Mouse (Mus musculus) right cerebral cortex, postnatal 10 days (tissue): Measurements from ENCODE around the gene Cdh11.
A peak's percentile ranks its signal among the peaks of the same experiment; 100 is the strongest.

Experiments
- DNase-seq, 2 experiments: peaks; one replicate each; pipeline ENCODE4 v3.0.0; 2021; ENCODE audit warnings: low spot score in 2 of 2

Gene Cdh11

DNA sequence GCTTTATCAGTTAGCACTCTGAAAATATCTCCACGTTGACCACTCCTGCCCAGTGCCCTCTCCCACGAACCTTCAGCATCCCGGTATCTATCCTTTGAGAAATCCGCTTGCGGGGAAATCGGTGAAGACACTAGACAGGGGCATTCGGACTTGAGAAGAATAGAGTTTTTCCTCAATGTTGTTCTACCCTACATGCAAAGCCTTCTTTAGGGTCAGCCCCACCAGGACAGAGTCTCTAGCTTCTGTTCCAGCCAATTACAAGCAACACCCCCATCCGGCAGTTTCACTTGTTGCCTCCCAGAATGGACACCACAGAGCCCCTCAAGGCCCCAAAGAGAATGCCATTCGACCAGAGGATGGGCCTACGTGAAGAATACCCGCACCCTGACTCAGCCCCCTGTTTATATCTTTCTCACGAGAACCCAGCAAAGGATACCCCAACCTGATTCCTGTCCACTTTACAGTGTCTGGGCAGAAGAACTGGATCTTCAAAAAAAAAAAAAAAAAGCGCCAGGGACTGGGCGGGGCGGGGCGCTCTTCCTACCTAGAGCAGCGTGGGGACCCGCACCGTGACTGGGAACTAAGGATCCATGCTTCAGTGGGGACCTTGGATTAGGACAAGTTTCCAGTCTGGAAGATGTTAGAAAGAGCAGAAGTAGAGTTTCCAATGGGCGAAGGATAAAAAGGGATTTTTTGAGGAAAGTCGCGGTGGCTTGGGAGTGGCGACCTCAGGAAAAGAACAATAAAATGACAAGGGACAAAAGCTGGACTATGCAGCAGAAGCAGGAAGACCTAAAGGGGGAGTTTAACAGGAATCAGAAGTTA, at the start of gene Cdh11:
Gene Cdh11, minus strand, starts transcription at position 51 of the 825 bp plus-strand sequence.
- DNase-seq, result no peak

GRCm38 (mm10) chr8:102813959-102814358, 28.5 kb upstream of the Cdh11 start:
- DNase-seq, result no peak

DNA sequence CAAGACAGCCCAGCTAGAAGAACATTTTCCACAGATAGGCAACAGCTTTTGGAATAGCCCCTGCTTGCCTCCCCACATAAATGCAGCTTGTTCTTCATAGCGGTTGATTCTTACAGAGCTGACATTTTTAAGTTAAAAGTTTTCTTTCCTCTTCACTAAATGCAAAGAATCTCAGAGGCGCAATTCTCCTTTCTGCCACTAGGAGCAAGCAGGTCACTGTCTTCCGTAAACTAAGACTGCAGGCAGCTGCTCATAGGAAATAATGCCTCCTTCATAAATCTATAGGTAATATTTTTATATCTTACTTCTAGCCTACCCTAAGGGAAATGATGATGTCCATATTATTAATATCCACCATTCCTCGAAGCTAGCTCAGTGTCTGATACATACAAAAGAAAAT, 4.9 kb upstream of the Cdh11 start:
- DNase-seq, result peak in 1 of 2 experiments; percentile 52

DNA sequence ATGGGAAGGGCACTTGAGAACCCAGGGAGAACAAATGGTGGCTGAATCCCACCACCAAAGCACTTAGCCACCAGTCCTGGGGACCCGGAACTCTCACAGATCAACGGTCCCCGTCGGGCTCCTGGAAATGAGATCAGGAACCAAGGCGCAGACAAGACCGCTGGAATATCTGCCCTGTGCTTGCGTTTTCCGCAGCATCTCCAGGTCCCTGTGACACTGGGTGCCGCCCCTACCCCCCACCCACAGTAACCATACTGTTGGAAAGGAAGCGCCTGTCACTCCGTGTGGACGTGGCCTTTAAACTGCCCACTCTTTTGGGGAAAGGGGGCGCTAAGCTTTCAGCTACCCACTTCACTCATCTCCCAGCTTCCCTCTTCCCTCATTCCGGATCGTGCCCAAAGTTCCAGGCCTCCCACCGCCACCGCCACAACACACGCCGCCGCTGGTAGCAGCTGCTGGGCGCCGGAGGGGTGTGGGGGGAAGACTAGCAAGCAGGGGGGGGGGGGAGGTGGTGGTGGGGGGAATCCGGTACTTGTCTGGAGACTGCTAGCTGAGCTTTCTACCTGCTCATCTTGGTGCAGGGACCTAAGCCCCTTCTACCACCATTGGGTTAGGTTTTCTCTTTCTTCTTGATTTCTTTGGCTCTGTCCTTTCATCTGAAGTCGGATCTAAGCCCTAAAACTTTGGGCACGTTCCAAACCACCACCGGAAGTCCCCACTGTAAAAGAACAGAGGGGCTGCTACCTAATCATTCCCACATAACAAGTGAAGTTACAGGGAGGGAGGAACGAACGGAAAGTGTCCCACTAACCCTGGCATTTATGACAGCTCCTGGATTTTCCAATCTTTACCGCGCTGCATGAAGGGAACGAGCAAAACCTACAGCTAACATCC, 1.3 kb upstream of the Cdh11 start:
- DNase-seq, result peak; percentile 43 to 53

DNA sequence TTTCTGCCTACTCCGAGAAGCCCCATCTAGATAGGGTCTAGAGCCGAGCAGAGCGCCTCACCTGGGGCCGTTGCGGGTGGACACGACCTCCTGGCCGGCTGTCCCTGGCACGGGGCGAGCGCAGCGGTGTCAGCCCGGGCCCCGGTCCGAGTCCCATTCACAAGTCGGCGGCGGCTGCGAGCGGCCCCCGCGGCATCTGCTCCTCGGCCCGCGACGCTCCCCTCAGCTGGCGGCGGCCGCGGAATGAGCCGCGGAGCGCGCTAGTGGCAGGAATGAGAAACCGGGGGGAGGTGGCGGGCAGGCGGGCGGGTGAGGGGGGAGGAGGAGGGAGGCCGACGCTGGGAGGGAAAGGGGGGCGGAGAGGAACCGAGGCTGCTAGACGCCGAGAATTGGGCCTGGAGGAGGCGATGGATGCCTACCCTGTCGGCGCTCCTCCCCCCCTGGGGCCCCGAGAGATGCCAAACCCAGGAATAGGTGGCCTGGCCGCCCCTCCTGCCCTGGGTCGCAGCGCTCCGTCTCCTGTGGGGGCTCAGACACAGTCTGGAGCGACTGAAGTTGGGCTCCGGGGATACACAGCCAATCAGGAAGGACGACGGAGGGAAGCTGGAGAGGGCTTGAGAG, 497 bp downstream of the Cdh11 start:
- peak; percentile 83 to 85 for DNase-seq

DNA sequence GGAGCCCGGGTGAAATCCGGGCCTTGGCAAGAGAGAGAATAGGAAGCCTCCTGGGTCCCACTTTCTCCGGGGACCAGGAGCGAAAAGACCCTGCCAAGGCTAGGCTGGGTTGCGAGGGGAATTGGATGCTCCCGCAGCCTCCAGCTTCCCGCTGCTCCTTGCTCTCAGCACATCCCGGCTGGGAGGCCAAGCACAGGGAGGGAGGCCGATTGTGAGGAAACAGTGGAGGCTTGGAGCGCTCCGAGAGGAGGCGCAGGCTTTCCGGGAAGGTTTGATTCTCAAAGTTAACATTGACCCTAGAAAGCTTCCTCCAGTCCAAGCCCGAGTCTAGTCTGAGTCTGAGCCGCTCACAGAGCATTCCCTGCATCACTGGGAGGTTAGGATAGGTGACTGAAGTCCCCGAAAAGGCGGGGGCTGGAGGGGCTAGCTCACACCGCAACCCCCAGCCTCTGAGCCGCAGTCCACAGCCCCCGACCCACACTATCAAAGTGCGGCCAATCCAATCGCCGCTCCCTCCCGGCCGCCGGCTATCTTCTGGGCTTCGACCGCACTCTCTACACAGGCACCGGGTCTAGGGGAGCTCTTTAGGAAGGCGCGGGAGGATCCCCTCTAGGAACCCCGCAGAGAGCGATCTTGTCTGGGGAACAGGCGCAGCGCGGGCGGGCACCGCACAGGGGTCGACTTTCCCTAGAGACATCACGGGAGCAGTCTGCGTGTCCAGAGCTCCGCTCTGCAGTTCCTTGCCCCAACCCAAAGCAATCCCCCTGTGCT, 1.4 kb downstream of the Cdh11 start:
- peak; percentile 58 to 66 for DNase-seq

GRCm38 (mm10) chr8:102782707-102783489, 2.5 kb downstream of the Cdh11 start:
- no peak for DNase-seq

DNA sequence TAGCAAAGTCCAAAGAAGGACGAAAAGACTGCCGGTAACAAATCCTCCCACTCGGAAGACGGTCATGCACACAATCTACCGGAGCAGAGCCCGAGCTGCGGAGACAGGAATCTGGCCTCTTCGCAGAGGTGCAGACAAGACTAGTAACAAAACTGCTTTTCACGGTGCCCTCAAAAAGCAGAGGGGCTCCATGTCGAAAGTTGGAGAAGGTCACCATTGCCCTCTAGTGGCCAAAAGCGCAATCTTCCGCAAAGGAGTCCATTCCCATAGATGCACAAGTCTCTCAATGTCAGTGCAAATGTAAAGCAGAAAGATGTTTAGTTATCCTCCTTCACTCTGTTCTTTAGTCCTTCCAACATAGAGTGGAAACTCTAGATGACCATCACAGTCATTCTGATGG, 4.5 kb downstream of the Cdh11 start:
- DNase-seq, result peak; percentile 86 to 91

- no peak for DNase-seq
Observed at GRCm38 (mm10) chr8:102774594-102774993, 10.8 kb downstream of the Cdh11 start.

DNA sequence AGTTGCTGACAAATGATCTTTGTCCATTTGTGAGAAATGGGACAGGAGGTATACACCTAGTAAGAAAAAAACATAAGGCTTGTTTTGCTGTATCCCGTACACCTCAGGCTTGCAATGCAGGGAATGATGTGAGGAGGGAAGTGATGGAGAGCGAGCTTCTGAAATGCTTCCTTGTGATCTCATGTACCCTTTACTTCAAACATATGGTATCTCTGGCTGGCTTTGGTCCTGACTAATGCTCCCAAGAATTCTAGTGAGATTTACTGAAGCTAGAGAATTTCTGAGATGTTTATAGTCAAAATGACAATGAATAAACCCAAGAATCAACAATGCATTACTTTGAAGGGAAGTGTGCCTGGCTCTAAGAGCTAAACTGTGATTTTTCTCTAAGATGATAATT, 14.0 kb downstream of the Cdh11 start:
- DNase-seq, result no peak

- DNase-seq, result no peak
Observed at GRCm38 (mm10) chr8:102753839-102754238, 31.6 kb downstream of the Cdh11 start.

GRCm38 (mm10) chr8:102742940-102743339, 42.5 kb downstream of the Cdh11 start:
- DNase-seq, result no peak

- peak in 1 of 2 experiments; percentile 25 for DNase-seq
Observed at GRCm38 (mm10) chr8:102742008-102742591, 43.3 kb downstream of the Cdh11 start.

DNA sequence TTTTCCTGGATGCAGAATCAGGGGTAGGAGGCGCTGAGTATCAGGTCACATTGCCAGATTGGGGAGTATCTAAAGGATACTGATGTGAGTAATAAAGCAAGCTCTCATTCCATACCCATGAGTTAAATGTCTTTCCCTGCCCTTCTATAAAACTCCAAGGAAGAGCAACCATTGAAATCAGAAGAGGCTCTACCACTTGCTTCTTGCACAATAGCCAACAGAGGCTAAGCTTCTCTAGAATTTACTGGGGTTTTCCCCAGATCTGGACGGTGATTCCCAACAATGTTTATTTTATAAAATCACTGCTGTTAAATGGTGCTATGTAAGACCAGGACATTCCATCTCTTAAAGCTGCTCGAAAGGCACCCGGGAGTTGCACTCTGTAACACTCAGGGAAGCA, 44.5 kb downstream of the Cdh11 start:
- no peak for DNase-seq

- peak; percentile 69 to 74 for DNase-seq
Observed at GRCm38 (mm10) chr8:102738961-102739487, 46.4 kb downstream of the Cdh11 start.

DNA sequence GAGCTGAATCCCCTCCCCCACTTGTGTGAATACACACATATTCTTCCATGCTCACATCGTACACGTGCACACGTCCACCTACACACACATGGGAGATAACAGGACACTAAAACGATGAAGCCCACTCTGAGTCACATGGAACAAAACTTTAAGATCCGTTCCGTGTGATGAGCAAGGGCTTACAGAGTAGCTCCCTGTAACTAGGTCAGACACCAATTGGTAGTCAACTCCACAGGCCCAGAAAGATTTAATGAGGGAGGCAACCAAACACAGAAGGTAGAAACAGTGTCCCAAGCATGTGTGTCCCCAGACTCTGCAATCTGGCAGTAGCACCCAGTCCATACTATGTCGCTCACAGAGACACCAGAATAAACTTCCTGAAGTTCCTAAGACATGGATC, 47.0 kb downstream of the Cdh11 start:
- DNase-seq, result peak in 1 of 2 experiments; percentile 32

DNA sequence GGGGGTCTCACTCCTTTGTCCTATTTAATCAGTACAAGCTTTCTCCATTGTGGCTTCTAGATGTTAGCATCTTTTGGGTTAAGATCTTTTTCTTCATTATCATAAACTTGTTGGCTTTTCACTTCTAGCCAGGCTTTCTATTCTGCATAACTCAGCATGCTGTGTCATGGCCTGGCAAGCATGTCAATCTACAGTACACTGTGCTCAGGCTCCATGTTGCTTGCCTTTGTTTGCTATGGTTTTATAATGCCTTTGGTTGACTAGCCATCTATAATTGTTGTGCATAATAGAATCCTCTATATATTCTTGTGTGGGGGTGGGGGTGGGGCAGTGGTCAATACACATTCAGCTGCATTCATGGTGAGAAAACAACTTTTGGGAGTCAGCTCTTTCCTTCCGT, 51.0 kb downstream of the Cdh11 start:
- DNase-seq, result no peak

- DNase-seq, result peak in 1 of 2 experiments; percentile 26
Observed at GRCm38 (mm10) chr8:102726206-102726935, 59.1 kb downstream of the Cdh11 start.

- no peak for DNase-seq
Observed at GRCm38 (mm10) chr8:102725496-102725895, 59.9 kb downstream of the Cdh11 start.
